Mouse (Mus musculus) embryonic fibroblast, embryonic 13.5 days (primary cell): Measurements from ENCODE around the gene Pex5.

ENCODE experiments used
- CTCF ChIP-seq: IDR thresholded peaks from 2 replicates; pipeline ENCODE4 v1.5.1; 2011; ENCODE audit warnings: mild to moderate bottlenecking, control low read depth, low read length, moderate library complexity, borderline replicate concordance; ENCODE audit not compliant: insufficient read depth
- POLR2A ChIP-seq: IDR thresholded peaks from 2 replicates; pipeline ENCODE4 v1.6.1; 2011; ENCODE audit warnings: low read depth, mild to moderate bottlenecking, control low read depth, low read length, moderate library complexity

DNA sequence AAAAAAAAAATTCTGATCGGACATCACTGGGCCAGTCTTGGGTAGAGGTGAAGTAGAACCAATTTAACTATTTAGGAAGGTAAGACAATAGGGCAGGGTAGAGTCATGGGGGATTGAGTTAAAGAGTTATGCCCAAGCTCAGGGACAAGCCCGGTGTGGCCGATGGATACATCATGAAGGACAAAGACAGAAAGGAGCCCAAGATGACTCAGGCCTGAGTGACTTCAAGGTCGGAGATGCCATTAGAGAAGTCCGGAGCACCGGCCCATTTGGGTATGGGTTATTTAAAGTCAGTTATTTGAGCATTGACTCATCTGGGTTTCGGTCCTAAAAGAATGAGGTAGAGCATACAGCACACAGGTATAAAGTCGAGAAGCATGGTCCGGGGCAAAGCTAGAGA, 31.6 kb upstream of the Pex5 start:
- TF ChIP-seq POLR2A (no peak), CTCF (no peak)
